Mouse (Mus musculus) heart, adult 2 months (tissue): ENCODE measurements around the gene Nckap5. TPM values are rescaled to one million over a fixed set of nuclear protein-coding genes. Genes with fewer than 3 reads are reported as not detected.
A peak's percentile ranks its signal among the peaks of the same experiment; 100 is the strongest.

Experiments
- DNase-seq, 2 experiments: peaks; one replicate each; pipeline ENCODE4 v3.0.0; 2021
- H3K27ac ChIP-seq: fragments of 200-600 bp; 2 replicates; pipeline ENCODE4 v1.8.1; 2022
- H3K27me3 ChIP-seq: fragments of 200-500 bp; 2 replicates; pipeline ENCODE4 v1.6.1; 2012; ENCODE audit warnings: mild to moderate bottlenecking, low read length, inconsistent platforms, mixed read lengths; ENCODE audit not compliant: control insufficient read depth, insufficient read depth
- H3K36me3 ChIP-seq: fragments of 200-500 bp; 2 replicates; pipeline ENCODE4 v1.6.1; 2012; ENCODE audit warnings: low read length, inconsistent platforms; ENCODE audit not compliant: control insufficient read depth, insufficient read depth
- H3K4me1 ChIP-seq: fragments of 200-500 bp; 2 replicates; pipeline ENCODE4 v1.6.1; 2011; ENCODE audit warnings: low read length; ENCODE audit not compliant: control insufficient read depth, insufficient read depth
- H3K4me3 ChIP-seq: fragments of 200-600 bp; 2 replicates; pipeline ENCODE4 v1.8.1; 2022
- H3K79me2 ChIP-seq: fragments of 200-500 bp; replicated peaks from 2 replicates; pipeline ENCODE4 v1.6.1; 2012; ENCODE audit warnings: mild to moderate bottlenecking, inconsistent platforms, low read length, moderate library complexity, mixed read lengths; ENCODE audit not compliant: control insufficient read depth, insufficient read depth
- H3K9ac ChIP-seq: fragments of 200-500 bp; 2 replicates; pipeline ENCODE4 v1.6.1; 2012; ENCODE audit warnings: low read depth, mild to moderate bottlenecking, control low read depth, inconsistent platforms, low read length, mixed read lengths
- CTCF ChIP-seq: fragments of 200-600 bp; IDR thresholded peaks from 2 replicates; pipeline ENCODE4 v1.8.1; 2022; ENCODE audit warnings: antibody characterized with exemption, mild to moderate bottlenecking, moderate library complexity
- EP300 ChIP-seq: fragments of 200-500 bp; IDR thresholded peaks from 2 replicates; pipeline ENCODE4 v1.6.1; 2011; ENCODE audit warnings: low read depth, low read length, control low read depth; ENCODE audit not compliant: insufficient read depth
- POLR2A ChIP-seq: fragments of 200-500 bp; IDR thresholded peaks from 2 replicates; pipeline ENCODE4 v1.6.1; 2011; ENCODE audit warnings: mild to moderate bottlenecking, low read depth, low read length, control low read depth; ENCODE audit not compliant: insufficient read depth
- WGBS: fragments of 180-500 bp; shearing (Covaris S2); methylation state at CpG from one replicate; pipeline ENCODE4 v1.1.7; 2018; 5-methylcytosine and 5-hydroxymethylcytosine counted together
- intact Hi-C: fragments of 180-260 bp; cut with DNase I; formaldehyde crosslinking; loops from one replicate; pipeline ENCODE4 v1.15.1; 2025
- polyA plus RNA-seq: library from polyadenylated mRNA; depleted of rRNA; stranded (reverse); fragments of >200 nt; gene quantifications from 2 replicates; pipeline ENCODE4 v1.2.3, GENCODE M21; 2012
- total RNA-seq, 2 experiments: library from RNA; stranded (reverse); gene quantifications; 2 replicates each; pipeline ENCODE4 v1.2.3; 2021

Nckap5 gene
- total and polyA plus RNA-seq, 3 experiments: 2.8 to 9.6 (median 6.0) TPM

DNA sequence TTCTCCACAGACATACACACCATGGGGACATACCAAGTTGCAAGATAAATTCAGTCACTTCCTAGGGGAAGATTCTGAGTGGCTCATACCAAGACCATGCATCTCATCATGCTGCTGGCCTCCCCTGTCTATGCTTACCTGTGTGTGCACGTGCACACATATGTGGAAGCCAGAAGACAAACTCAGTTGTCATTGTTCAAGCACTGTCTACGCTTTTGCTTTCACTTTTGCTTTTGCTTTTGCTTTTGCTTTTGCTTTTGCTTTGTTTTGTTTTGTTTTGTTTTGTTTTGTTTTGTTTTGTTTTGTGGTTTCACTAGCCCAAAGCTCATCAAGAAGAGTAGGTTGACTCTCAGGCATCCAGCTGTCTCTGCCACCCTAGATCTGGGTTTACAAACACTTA lies 67.4 kb downstream of the Nckap5 start:
- DNase-seq: no peak
- no peaks in the 10 kb centered on the region for H3K79me2 ChIP-seq
- peaks cover 1% of the 10 kb centered on the region; the same call in 1 of the 2 replicates for H3K4me1 ChIP-seq
- no peak overlapping the region for H3K27ac ChIP-seq
- TF ChIP-seq EP300 (no peak), CTCF (no peak), POLR2A (no peak)
- 82% methylated on average over 2 of the region's 2 CpGs for WGBS
- no peaks in the 10 kb centered on the region for H3K27me3 ChIP-seq
- no peaks in the 10 kb centered on the region; the same call in 1 of the 2 replicates for H3K36me3 ChIP-seq
- no peak overlapping the region for H3K4me3 ChIP-seq
- intact Hi-C loops: no loop called here
- H3K9ac ChIP-seq: no peak overlapping the region

GRCm38 (mm10) chr1:126760386-126760785 lies 70.2 kb downstream of the Nckap5 start:
- Histone ChIP-seq H3K79me2 (no peaks in the 10 kb centered on the region), H3K4me3 (no peak overlapping the region), H3K36me3 (no peaks in the 10 kb centered on the region), H3K9ac (no peak overlapping the region), H3K27ac (no peak overlapping the region), H3K4me1 (no peaks in the 10 kb centered on the region; the same call in none of the 2 replicates), H3K27me3 (no peaks in the 10 kb centered on the region)
- TF ChIP-seq EP300 (no peak), POLR2A (no peak), CTCF (no peak)
- intact Hi-C loops: no loop called here
- DNase-seq: no peak
- WGBS: 80% methylated on average over 2 of the region's 2 CpGs

DNA sequence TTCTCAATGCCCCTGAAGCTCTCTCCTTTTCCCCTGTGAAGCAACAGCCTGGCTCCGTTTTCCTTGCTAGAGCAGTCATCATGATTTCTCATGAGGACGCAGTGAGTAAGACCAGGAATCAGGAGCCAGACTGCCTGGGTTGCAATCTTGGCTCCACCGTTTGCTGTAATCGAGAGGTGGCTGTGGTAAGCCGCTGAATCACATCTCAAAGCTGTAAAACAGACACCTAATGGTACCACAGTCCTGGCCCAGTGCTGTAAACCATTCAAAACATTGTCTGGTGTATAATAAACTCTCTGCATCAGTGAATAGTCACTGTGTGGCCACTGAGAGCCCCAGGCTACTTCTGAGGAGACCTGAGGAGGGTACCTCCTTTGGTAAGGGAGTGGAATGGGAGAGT lies 74.9 kb downstream of the Nckap5 start:
- no peaks in the 10 kb centered on the region for H3K27me3 ChIP-seq
- no peak for TF ChIP-seq EP300
- TF ChIP-seq POLR2A: no peak
- TF ChIP-seq CTCF: no peak
- peak in 1 of 2 experiments; percentile 11 for DNase-seq

DNA sequence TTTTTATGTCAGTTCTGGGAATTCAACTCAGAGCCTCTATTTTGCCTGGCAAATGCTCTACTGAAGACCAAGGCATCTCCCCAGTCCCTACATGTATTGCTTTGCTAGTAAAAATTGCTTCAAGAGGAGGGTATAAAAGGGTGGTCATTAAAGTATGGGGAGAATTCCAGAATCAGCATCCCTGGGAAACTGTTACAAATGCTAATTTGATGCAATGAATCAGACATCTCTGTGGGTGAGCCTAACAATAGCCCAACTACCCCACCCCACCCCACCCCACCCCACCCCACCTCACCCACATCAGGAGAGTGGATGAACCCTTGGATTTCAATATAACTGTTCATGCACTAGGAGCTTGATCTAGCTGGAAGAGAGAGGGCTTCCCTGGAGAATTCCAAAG lies 77.0 kb downstream of the Nckap5 start:
- H3K27me3 ChIP-seq: no peaks in the 10 kb centered on the region
- intact Hi-C loops: no loop called here
- H3K36me3 ChIP-seq: no peaks in the 10 kb centered on the region
- H3K9ac ChIP-seq: no peak overlapping the region
- no peak overlapping the region for H3K27ac ChIP-seq
- no peak for TF ChIP-seq POLR2A
- no peak for TF ChIP-seq EP300
- TF ChIP-seq CTCF: no peak
- H3K4me3 ChIP-seq: no peak overlapping the region
- no peaks in the 10 kb centered on the region for H3K79me2 ChIP-seq
- no peaks in the 10 kb centered on the region; the same call in 1 of the 2 replicates for H3K4me1 ChIP-seq
- DNase-seq: no peak

More for the DNA sequence above, 74.9 kb downstream of the Nckap5 start:
- Histone ChIP-seq H3K4me1 (no peaks in the 10 kb centered on the region; the same call in 1 of the 2 replicates), H3K4me3 (no peak overlapping the region), H3K79me2 (no peaks in the 10 kb centered on the region), H3K9ac (no peak overlapping the region), H3K27ac (no peak overlapping the region), H3K36me3 (no peaks in the 10 kb centered on the region)
- intact Hi-C loops: no loop called here
- WGBS: 66% methylated on average over 5 of the region's 5 CpGs

DNA sequence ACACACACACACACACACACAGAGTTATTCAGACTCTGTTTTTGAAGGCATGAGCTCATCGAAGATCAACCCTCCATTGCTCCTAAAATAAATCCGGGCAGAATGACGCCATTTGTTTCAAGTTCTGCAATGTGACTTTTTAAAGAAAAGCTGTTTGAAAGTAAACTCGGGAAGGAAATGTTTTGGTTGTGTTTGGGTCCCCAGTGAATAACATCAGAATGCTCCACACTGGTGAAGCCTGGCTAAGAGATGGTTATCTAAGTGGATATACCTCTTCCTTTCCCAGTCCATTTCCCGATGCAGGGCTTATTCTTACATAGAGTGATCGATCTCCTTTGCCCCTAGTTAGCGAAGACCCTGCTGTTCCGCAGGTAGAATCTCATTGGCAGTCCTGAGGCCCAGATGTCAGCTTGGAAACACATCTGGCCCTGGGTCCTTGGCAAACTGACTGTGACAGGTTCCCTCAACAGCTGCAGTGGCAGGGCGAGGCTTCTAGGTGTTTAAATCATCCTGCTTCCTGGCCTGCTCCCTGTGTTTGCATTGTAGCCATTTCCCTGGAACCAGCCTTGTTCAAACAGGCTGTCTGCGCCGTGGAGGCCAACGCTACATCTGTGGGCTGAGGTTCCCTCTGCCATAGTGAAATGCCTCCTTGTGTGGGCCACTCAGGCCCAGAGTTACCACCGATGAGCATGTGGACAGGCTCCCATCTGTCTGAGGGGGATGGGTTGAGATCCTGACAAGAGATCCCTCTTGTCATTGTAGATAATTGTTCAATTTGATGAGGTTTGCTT lies 78.2 kb downstream of the Nckap5 start:
- no peak for DNase-seq
- no peak overlapping the region for H3K4me3 ChIP-seq
- 64% methylated on average over 13 of the region's 13 CpGs for WGBS
- no peak overlapping the region for H3K27ac ChIP-seq
- H3K9ac ChIP-seq: no peak overlapping the region
- no peaks in the 10 kb centered on the region for H3K36me3 ChIP-seq
- H3K4me1 ChIP-seq: no peaks in the 10 kb centered on the region; the same call in 1 of the 2 replicates
- H3K27me3 ChIP-seq: no peaks in the 10 kb centered on the region
- no peak for TF ChIP-seq CTCF
- no peak for TF ChIP-seq EP300
- TF ChIP-seq POLR2A: no peak
- intact Hi-C loops: no loop called here
- H3K79me2 ChIP-seq: no peaks in the 10 kb centered on the region

GRCm38 (mm10) chr1:126751137-126751536 lies 79.5 kb downstream of the Nckap5 start:
- DNase-seq: no peak
- H3K4me3 ChIP-seq: no peak overlapping the region
- no peaks in the 10 kb centered on the region for H3K79me2 ChIP-seq
- no peak overlapping the region for H3K9ac ChIP-seq
- H3K36me3 ChIP-seq: no peaks in the 10 kb centered on the region
- H3K27ac ChIP-seq: no peak overlapping the region
- H3K4me1 ChIP-seq: no peaks in the 10 kb centered on the region; the same call in 1 of the 2 replicates
- intact Hi-C loops: no loop called here
- WGBS: 94% methylated on average over 6 of the region's 6 CpGs
- TF ChIP-seq EP300: no peak
- TF ChIP-seq CTCF: no peak
- TF ChIP-seq POLR2A: no peak
- no peaks in the 10 kb centered on the region for H3K27me3 ChIP-seq
